Mouse (Mus musculus): ENCODE data around the gene Cx3cl1. TPM values are rescaled to one million over a fixed set of nuclear protein-coding genes. Genes with fewer than 3 reads are reported as not detected.

The Cx3cl1 gene
- polyA plus RNA-seq, 2 experiments = 8.6 to 10.5 TPM

GRCm38 (mm10) chr8:94778473-94778872, 6.7 kb downstream of the Cx3cl1 start:
- H3K4me1 ChIP-seq (ENCODE audit: control insufficient read depth, insufficient read depth, low read length) = peaks cover 24% of the 10 kb centered on the region
- no peak overlapping the region for H3K27ac ChIP-seq (replicated peaks; ENCODE audit: low read depth, low read length)
- no peak overlapping the region for H3K4me3 ChIP-seq (replicated peaks; ENCODE audit: low read length)
- ATAC-seq (ENCODE audit: low FRiP score, low read depth) (no peak), DNase-seq (ENCODE audit: low spot score) (no peak)
- no peaks in the 10 kb centered on the region for H3K36me3 ChIP-seq (ENCODE audit: control insufficient read depth, insufficient read depth, low read length)
- WGBS = 22% methylated on average over 5 of the region's 5 CpGs
- no peaks in the 10 kb centered on the region for H3K27me3 ChIP-seq (ENCODE audit: control insufficient read depth, insufficient read depth, low read length)
- H3K9ac ChIP-seq (ENCODE audit: low read depth, low read length, severe bottlenecking) = no peak overlapping the region
- no peak overlapping the region for H3K4me2 ChIP-seq (replicated peaks; ENCODE audit: low read depth, low read length, severe bottlenecking)
- H3K9me3 ChIP-seq (ENCODE audit: control insufficient read depth, low read length) = no peaks in the 10 kb centered on the region
- TF ChIP-seq POLR2A (IDR thresholded peaks at IDR 0.05; ENCODE audit: borderline replicate concordance, extremely low read depth, insufficient read depth, insufficient read length) = no peak

DNA sequence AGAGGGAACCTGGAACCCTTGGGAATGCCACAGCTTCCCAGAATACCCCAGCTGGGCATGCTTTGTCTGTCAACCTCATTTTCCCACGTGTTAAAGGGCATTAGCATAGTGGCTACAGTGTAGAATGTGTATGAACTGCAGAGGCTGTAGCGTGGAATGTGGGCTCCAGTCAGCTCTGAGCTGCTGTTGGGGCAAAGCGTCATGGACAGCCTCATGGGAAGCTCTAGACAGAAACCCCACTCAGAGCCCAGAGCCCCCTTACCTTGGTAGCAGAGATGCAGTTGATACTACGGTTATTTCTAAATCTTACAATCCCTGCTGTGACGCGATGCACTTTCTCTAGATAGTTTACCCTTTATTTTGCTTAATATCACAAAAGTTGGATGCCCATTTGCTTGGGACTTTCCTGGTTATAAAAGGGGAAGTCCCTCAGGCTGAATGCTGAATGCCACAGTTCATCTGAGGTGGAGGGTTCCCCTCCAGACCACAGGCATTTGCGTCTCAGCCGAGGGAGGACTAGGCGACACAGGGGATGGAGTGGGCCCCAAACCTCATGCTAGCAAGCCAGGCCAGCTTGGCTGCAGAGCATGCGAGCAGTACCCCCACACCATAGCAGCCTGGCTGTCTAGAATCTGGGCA, 7.2 kb downstream of the Cx3cl1 start:
- H3K4me3 ChIP-seq (replicated peaks; ENCODE audit: low read length) = no peak overlapping the region
- DNase-seq (ENCODE audit: low spot score) (no peak), ATAC-seq (ENCODE audit: low FRiP score, low read depth) (no peak)
- WGBS = 67% methylated on average over 10 of the region's 10 CpGs
- no peak overlapping the region for H3K4me2 ChIP-seq (replicated peaks; ENCODE audit: low read depth, low read length, severe bottlenecking)
- no peaks in the 10 kb centered on the region for H3K36me3 ChIP-seq (ENCODE audit: control insufficient read depth, insufficient read depth, low read length)
- no peak for TF ChIP-seq POLR2A (IDR thresholded peaks at IDR 0.05; ENCODE audit: borderline replicate concordance, extremely low read depth, insufficient read depth, insufficient read length)
- H3K9ac ChIP-seq (ENCODE audit: low read depth, low read length, severe bottlenecking) = no peak overlapping the region
- peaks cover 22% of the 10 kb centered on the region for H3K4me1 ChIP-seq (ENCODE audit: control insufficient read depth, insufficient read depth, low read length)
- no peaks in the 10 kb centered on the region for H3K27me3 ChIP-seq (ENCODE audit: control insufficient read depth, insufficient read depth, low read length)
- no peaks in the 10 kb centered on the region for H3K9me3 ChIP-seq (ENCODE audit: control insufficient read depth, low read length)
- H3K27ac ChIP-seq (replicated peaks; ENCODE audit: low read depth, low read length) = no peak overlapping the region

GRCm38 (mm10) chr8:94779534-94780294, 7.9 kb downstream of the Cx3cl1 start:
- no peak overlapping the region for H3K4me2 ChIP-seq (replicated peaks; ENCODE audit: low read depth, low read length, severe bottlenecking)
- no peaks in the 10 kb centered on the region for H3K9me3 ChIP-seq (ENCODE audit: control insufficient read depth, low read length)
- 90% methylated on average over 16 of the region's 16 CpGs for WGBS
- no peaks in the 10 kb centered on the region for H3K36me3 ChIP-seq (ENCODE audit: control insufficient read depth, insufficient read depth, low read length)
- no peak overlapping the region for H3K9ac ChIP-seq (ENCODE audit: low read depth, low read length, severe bottlenecking)
- ATAC-seq (ENCODE audit: low FRiP score, low read depth) (no peak), DNase-seq (ENCODE audit: low spot score) (no peak)
- H3K27ac ChIP-seq (replicated peaks; ENCODE audit: low read depth, low read length) = no peak overlapping the region
- no peak overlapping the region for H3K4me3 ChIP-seq (replicated peaks; ENCODE audit: low read length)
- H3K4me1 ChIP-seq (ENCODE audit: control insufficient read depth, insufficient read depth, low read length) = peaks cover 27% of the 10 kb centered on the region
- H3K27me3 ChIP-seq (ENCODE audit: control insufficient read depth, insufficient read depth, low read length) = no peaks in the 10 kb centered on the region
- TF ChIP-seq POLR2A (IDR thresholded peaks at IDR 0.05; ENCODE audit: borderline replicate concordance, extremely low read depth, insufficient read depth, insufficient read length) = no peak

DNA sequence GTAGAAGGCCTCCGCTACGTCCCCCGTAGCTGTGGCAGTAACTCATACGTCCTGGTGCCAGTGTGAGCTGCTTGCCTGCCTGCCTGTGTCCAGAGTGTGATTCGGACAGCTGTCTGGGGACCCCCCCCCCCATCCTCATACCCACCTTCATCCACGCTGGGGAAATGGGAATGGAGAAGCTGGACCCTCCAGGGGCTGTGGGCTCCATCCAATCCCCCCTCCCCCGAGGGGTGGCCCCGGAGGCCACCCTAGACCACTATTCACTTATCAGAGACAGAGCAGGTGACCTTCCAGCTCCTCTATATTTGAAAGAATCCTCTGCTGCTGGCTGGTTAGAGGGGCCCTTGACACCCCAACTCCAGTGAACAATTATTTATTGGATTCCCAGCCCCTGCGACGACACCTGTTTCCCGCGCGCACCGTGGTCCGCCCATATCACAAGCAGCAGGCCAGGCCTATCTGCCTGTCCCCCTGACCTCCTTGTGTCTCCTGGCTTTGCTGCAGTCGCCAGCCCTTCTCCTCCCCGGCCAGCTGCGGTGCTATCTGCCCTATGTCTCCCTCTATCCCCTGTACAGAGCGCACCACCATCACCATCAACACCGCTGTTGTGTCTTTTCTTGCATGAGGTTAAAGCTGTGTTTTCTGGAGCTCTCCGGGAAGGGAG, 8.8 kb downstream of the Cx3cl1 start:
- WGBS = 85% methylated on average over 21 of the region's 21 CpGs
- Histone ChIP-seq H3K27me3 (ENCODE audit: control insufficient read depth, insufficient read depth, low read length) (no peaks in the 10 kb centered on the region), H3K27ac (replicated peaks; ENCODE audit: low read depth, low read length) (no peak overlapping the region), H3K4me1 (ENCODE audit: control insufficient read depth, insufficient read depth, low read length) (peaks cover 27% of the 10 kb centered on the region), H3K4me2 (replicated peaks; ENCODE audit: low read depth, low read length, severe bottlenecking) (no peak overlapping the region), H3K36me3 (ENCODE audit: control insufficient read depth, insufficient read depth, low read length) (no peaks in the 10 kb centered on the region), H3K9ac (ENCODE audit: low read depth, low read length, severe bottlenecking) (no peak overlapping the region), H3K9me3 (ENCODE audit: control insufficient read depth, low read length) (no peaks in the 10 kb centered on the region), H3K4me3 (replicated peaks; ENCODE audit: low read length) (no peak overlapping the region)
- no peak for DNase-seq (ENCODE audit: low spot score)
- TF ChIP-seq POLR2A (IDR thresholded peaks at IDR 0.05; ENCODE audit: borderline replicate concordance, extremely low read depth, insufficient read depth, insufficient read length) = no peak
- no peak for ATAC-seq (ENCODE audit: low FRiP score, low read depth)

- Histone ChIP-seq H3K4me3 (replicated peaks; ENCODE audit: low read length) (0 out of 2 replicates have a peak overlapping the region, but pooled peaks have one; percentile 2), H3K4me1 (ENCODE audit: control insufficient read depth, insufficient read depth, low read length) (peaks cover 27% of the 10 kb centered on the region), H3K4me2 (replicated peaks; ENCODE audit: low read depth, low read length, severe bottlenecking) (peak overlapping the region; percentile 29; the same call in 1 of the 2 replicates), H3K9ac (ENCODE audit: low read depth, low read length, severe bottlenecking) (no peak overlapping the region), H3K36me3 (ENCODE audit: control insufficient read depth, insufficient read depth, low read length) (no peaks in the 10 kb centered on the region), H3K27me3 (ENCODE audit: control insufficient read depth, insufficient read depth, low read length) (no peaks in the 10 kb centered on the region), H3K9me3 (ENCODE audit: control insufficient read depth, low read length) (no peaks in the 10 kb centered on the region), H3K27ac (replicated peaks; ENCODE audit: low read depth, low read length) (no peak overlapping the region)
- no peak for TF ChIP-seq POLR2A (IDR thresholded peaks at IDR 0.05; ENCODE audit: borderline replicate concordance, extremely low read depth, insufficient read depth, insufficient read length)
- ATAC-seq (ENCODE audit: low FRiP score, low read depth) (no peak; the same call in 1 of the 2 replicates), DNase-seq (ENCODE audit: low spot score) (no peak)
- WGBS = 54% methylated on average over 7 of the region's 7 CpGs
These were observed 9.5 kb downstream of the Cx3cl1 start for GRCm38 (mm10) chr8:94781155-94781837.
